Mouse (Mus musculus) left cerebral cortex, postnatal 14 days (tissue): ENCODE measurements around the gene Atp5g1. TPM values are rescaled to one million over a fixed set of nuclear protein-coding genes. Genes with fewer than 3 reads are reported as not detected.
A peak's percentile ranks its signal among the peaks of the same experiment; 100 is the strongest.
"Not testable (repeated sequence)": the region's sequence is repeated elsewhere in the genome, so short reads cannot be mapped to it uniquely, and the experiment has no call there.

Experiments
- DNase-seq, 2 experiments: peaks; one replicate each; pipeline ENCODE4 v3.0.0; 2021 to 2022; ENCODE audit warnings: low spot score in 2 of 2, mixed read lengths in 1 of 2
- intact Hi-C: fragments of 180-260 bp; cut with DNase I; formaldehyde crosslinking; loops from one replicate; pipeline ENCODE4 v1.15.1; 2025
- long read RNA-seq, 2 experiments: library from polyadenylated mRNA; stranded (forward); transcript quantifications; one replicate each; pipeline ENCODE4 v2.0.0; 2021
- total RNA-seq, 2 experiments: library from RNA; stranded (reverse); gene quantifications; 2 replicates each; pipeline ENCODE4 v1.2.3; 2021

Atp5g1 gene
- total RNA-seq = 100 to 1,000 TPM; 590 to 620 TPM
- long read RNA-seq, experiment 1, full-length matches to known transcripts = 481 of 502 reads
- long read RNA-seq, experiment 1, partial matches to known transcripts = 18 of 502 reads
- long read RNA-seq, experiment 1, other reads (novel, unspliced or antisense) = 3 of 502 reads
- long read RNA-seq, experiment 2, full-length matches to known transcripts = 358 of 386 reads
- long read RNA-seq, experiment 2, partial matches to known transcripts = 8 of 386 reads
- long read RNA-seq, experiment 2, other reads (novel, unspliced or antisense) = 20 of 386 reads

GRCm38 (mm10) chr11:96075509-96076220, at the start of gene Atp5g1:
Gene Atp5g1 (minus strand): TSS chr11:96075670.
- peak; percentile 99 to 100 for DNase-seq
- intact Hi-C loops = loop anchor here (1.0 kb wide), 1 partner anchor 10 kb away; the partner anchor contains the start of gene Ube2z

DNA sequence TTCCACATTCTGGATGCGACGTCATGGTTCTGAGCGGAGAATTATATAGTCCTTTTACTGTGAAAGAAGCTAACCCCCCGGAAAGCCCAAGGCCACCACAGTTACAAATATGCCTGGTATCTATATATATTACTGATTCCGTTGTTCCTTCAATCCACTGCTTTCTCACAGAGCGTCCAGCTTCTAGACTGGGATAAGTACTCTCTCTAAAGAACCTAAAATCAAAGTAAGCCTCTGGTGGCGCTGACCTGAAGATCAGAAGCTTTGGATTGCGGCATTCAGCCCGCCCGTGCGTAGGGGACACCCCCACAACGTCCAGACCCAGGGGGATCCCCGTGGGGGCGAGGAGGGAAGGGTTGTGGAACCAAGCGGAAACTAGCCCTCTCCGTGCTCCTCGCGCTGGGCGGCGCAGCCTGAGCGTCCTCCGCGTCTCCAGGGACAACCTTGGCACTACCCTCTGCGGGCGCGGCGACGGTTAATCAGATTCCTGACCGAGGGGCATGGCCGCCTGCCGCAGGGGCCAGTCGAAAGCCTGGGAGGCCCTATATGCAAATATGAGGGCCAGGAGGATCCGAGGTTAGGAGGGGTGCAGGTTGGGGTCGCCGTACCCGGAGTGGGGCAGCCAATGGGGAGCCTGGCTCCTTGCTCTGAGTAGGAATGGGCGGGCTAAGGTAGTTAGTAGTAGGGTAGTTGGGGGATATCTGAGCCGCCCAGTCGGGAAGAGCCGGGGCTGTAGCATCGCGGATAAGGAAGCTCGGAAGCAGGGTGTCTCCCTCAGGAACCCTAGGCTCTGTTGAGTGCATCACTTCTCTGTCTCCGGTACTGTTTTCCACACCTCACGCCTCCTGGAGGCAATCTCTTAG, 48.8 kb upstream of the Atp5g1 start:
- DNase-seq = no peak
- intact Hi-C loops = no loop called here

- DNase-seq, intact Hi-C loops: not testable (repeated sequence)
Observed at GRCm38 (mm10) chr11:96122806-96123205, 47.3 kb upstream of the Atp5g1 start.

- DNase-seq = no peak
- intact Hi-C loops = no loop called here
Observed at GRCm38 (mm10) chr11:96119401-96119800, 43.9 kb upstream of the Atp5g1 start.

DNA sequence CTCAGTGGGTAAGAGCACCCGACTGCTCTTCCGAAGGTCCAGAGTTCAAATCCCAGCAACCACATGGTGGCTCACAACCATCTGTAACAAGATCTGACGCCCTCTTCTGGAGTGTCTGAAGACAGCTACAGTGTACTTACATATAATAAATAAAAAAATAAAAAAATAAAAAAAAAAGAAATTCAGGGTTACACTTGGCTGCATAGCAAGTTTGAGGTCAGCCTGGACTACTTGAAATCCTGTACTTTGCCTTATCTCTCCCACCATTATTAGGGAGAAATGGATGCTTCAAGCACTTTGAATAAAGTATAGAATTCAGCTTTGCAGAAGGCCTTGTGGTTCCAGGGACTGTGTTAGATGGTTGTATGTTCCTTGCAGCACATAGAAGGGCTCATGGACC, 41.5 kb upstream of the Atp5g1 start:
- DNase-seq, intact Hi-C loops: not testable (repeated sequence)

DNA sequence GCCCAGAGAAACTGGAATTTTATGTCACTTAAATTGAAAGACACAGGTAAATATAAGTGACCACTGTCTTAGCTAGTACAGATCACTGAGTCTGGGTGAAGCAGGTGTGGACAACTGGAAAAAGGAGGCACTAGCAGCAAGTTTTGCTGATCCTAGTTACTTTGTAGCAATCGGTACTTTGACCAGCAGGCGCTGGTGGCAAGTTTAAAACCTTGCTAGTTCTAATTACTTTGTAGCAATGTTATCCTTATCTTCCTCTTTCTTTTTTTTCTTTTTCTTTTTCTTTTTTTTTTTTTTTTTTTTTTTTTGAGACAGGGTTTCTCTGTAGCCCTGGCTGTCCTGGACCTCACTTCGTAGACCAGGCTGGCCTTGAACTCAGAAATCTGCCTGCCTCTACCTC, 40.6 kb upstream of the Atp5g1 start:
- no peak for DNase-seq
- intact Hi-C loops = no loop called here

- intact Hi-C loops = no loop called here
- DNase-seq = no peak
Observed at GRCm38 (mm10) chr11:96115416-96115815, 39.9 kb upstream of the Atp5g1 start.

GRCm38 (mm10) chr11:96114077-96114476, 38.6 kb upstream of the Atp5g1 start:
- no peak for DNase-seq
- intact Hi-C loops = no loop called here

GRCm38 (mm10) chr11:96111751-96112150, 36.3 kb upstream of the Atp5g1 start, which contains the start of gene Calcoco2:
Gene Calcoco2 (minus strand): TSS chr11:96111964.
- no peak for DNase-seq
- intact Hi-C loops = no loop called here

- DNase-seq, intact Hi-C loops: not testable (repeated sequence)
Observed at GRCm38 (mm10) chr11:96110950-96111349, 35.5 kb upstream of the Atp5g1 start.

DNA sequence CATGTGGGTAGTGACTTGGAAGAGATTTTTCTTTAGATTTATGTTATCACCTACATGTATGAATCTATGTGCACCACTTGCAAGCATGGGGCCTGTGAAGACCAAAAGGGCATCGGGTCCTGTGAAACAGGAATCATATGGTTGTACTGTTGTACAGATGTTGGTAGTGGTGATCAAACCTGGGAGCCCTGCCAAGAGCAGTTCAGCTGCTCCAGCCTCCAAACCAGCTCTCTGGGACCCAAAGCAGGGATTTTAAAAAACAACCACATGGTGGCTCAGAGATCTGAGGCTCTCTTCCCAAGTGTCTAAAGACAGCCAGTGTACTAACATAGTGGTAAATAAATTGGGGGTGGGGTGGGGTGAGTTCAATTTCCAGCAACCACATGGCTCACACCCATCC, 32.9 kb upstream of the Atp5g1 start:
- intact Hi-C loops = no loop called here
- no peak for DNase-seq

DNA sequence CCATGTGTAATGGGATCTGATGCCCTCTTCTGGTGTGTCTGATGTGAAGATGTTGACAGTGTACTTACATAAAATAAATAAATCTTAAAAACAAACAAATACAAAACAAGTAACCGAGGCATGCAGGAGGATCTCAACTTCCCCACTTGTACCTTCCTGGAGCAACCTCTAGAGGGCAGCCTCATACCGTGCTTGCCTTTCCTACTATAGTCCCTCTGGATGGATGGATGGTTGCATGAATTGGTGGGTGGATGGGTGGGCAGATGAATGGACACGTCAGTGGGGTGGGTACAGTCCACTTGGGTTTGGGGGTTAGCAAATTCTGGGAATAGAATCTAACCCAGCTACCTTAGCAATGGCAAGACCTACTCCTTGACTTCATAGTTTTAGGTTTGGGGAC, 17.9 kb upstream of the Atp5g1 start:
- DNase-seq = peak in 1 of 2 experiments; percentile 30
- intact Hi-C loops = loop anchor here (5.0 kb wide), 1 partner anchor 34 kb away; no protein-coding TSS in a partner anchor

- DNase-seq = no peak
Observed at GRCm38 (mm10) chr11:96092674-96093291, 17.3 kb upstream of the Atp5g1 start.

GRCm38 (mm10) chr11:96091073-96091472, 15.6 kb upstream of the Atp5g1 start:
- intact Hi-C loops = loop anchor here (5.0 kb wide), 1 partner anchor 36 kb away; no protein-coding TSS in a partner anchor

More at GRCm38 (mm10) chr11:96092674-96093291, 17.3 kb upstream of the Atp5g1 start:
- intact Hi-C loops = loop anchor here (5.0 kb wide), 1 partner anchor 35 kb away; no protein-coding TSS in a partner anchor

DNA sequence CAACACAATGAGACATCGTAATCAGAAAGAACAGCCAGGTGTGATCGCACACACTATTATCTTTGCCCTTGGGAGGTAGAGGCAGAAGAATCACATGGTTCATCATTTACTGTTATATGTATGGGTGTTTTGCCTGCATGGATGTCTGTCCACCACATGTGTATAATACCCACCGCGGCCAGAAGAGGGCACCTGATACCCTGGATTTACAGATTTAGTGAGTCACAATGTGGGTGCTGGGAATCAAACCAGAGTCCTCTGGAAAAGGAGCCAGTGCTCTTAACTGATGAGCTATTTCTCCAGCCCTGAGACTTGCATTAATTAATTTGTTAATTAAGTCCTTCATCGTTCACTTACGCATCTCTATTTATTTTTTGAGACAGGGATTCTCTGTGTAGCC, 12.5 kb upstream of the Atp5g1 start:
- intact Hi-C loops = no loop called here
- DNase-seq = no peak

More at GRCm38 (mm10) chr11:96091073-96091472, 15.6 kb upstream of the Atp5g1 start:
- no peak for DNase-seq

DNA sequence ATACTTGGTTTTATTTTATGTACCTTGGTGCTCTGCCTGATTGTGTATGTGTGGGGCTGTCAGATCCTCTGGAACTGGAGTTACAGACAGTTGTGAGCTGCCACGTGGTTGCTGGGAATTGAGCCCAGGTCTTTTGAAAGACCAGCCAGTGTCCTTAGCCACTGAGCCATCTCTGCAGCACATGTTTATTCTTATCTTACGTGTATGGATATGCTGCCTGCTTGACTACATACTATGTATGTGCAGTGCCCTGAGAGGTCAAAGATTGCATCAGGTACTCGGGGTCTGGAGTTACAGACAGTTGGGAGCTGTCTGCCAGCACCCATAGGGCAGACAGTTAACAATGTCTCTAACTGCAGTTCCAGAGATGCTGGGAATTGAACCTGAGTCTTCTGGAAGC, 7.2 kb upstream of the Atp5g1 start:
- DNase-seq = no peak
- intact Hi-C loops = no loop called here

DNA sequence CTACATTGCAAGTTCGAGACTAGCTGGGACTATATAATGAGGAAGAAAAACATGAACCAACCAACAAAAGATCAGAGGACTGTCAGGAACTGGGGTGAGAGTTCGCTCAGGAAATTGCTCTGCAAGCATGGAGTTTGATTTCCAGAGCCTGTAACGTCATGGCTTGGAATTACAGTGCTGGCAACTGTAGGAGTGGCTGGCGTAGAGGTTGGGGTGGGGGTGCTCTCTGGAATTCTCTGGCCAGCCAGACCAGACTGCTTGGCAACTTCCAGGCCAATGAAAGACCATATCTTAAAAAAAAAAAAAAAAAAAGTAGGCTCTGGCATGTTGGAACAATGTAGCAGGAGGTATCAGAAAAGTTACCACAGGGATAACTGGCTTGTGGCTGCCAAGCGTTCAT, 5.3 kb upstream of the Atp5g1 start:
- intact Hi-C loops = no loop called here
- DNase-seq = no peak

DNA sequence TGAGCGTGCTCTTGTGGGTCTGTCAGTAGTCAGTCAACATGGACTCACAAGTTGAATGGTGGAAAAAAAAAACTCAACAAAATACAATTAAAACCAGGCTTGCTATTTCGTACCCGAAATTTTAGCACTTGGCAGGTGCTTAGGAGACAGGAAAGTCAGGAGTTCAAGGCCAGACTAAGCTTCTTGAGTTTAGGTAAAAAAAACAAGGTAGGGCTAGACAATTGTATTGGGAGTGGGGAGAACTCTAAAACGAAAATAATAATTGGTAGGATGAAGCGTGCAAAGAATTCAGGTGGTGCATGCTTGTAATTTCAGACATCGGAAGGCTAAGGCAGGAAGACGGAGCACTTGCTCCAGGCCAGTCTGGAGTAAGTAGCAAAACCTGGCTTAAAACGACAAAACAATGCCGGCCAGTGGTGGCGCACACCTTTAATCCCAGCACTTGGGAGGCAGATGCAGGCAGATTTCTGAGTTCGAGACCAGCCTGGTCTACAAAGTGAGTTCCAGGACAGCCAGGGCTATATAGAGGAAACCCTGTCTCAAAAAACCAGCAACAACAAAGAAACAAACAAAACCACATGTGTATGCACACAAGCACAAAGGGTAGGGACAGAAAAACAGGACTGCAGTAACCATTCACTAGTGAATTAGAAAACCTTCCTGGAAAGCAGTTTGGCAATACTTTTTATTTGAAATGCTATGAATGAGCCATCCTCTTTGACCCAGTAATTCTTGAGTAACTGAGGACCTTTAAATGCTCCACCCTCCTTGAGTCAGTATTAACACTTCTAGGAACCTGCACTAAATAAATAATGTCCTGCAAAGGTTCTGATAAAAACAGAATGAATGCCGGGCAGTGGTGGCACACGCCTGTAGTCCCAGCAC, 993 bp upstream of the Atp5g1 start:
- intact Hi-C loops = no loop called here
- DNase-seq = no peak
